Mouse (Mus musculus) left cerebral cortex, adult 8-10 months (tissue): ENCODE results near the gene Slc16a14. TPM values are rescaled to one million over a fixed set of nuclear protein-coding genes. Genes with fewer than 3 reads are reported as not detected.

Experiments used
- DNase-seq, 2 experiments: peaks; one replicate each; pipeline ENCODE4 v3.0.0; 2022; ENCODE audit warnings: low spot score in 2 of 2
- total RNA-seq, 4 experiments: library from RNA; stranded (reverse); gene quantifications; 2 replicates each; pipeline ENCODE4 v1.2.4; 2022

Slc16a14 gene
- total RNA-seq, 4 experiments from 2014 or later = 10.3 to 15.1 (median 13.1) TPM

DNA sequence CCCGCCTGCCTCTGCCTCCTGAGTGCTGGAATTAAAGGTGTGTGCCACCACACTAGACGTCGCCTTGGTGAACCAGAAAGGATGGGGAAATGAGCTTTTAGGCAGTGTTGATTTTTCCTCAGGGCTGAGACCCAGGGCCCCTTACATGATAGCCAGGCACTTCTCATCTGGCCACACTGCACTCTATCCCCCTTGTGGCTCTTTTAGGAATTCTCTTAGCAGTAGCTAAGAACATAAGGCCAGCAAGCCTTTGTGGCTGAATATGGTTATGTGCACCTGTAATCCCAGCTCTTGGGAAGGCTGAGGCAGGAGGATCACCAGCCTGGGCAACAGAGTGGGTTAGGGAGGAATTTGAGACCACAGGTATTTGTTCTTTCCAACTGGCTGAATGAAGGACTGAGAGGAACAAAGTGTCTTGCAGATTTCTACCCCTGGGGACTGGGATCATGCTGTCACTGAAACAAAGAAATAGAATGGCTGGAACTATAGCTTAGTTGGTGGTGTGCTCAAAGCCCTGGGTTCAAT is 68.2 kb downstream of the Slc16a14 start:
- no peak for DNase-seq

GRCm38 (mm10) chr1:84866231-84866630 is 68.7 kb downstream of the Slc16a14 start:
- no peak for DNase-seq

DNA sequence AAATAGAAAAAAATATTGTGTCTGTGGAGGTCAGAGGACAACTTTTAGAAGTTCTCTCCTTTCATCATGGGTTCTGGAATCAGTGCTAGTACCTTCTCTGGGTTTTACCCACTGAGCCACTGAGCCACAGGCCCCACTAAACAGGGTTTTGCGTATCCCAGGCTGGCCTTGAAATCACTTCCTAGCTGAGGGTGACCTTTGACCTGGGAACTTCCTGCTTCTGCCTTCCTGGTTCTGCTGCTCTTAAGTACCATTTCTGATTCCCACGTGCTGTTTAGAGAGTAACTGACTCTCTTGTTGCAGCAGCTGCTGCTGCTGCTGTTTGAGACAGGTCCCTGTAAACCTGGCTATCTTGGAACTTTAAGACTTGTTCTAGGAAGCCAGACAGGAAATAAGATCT is 70.3 kb downstream of the Slc16a14 start:
- DNase-seq = no peak

- no peak for DNase-seq
Measured at GRCm38 (mm10) chr1:84861255-84861630, 73.7 kb downstream of the Slc16a14 start.

DNA sequence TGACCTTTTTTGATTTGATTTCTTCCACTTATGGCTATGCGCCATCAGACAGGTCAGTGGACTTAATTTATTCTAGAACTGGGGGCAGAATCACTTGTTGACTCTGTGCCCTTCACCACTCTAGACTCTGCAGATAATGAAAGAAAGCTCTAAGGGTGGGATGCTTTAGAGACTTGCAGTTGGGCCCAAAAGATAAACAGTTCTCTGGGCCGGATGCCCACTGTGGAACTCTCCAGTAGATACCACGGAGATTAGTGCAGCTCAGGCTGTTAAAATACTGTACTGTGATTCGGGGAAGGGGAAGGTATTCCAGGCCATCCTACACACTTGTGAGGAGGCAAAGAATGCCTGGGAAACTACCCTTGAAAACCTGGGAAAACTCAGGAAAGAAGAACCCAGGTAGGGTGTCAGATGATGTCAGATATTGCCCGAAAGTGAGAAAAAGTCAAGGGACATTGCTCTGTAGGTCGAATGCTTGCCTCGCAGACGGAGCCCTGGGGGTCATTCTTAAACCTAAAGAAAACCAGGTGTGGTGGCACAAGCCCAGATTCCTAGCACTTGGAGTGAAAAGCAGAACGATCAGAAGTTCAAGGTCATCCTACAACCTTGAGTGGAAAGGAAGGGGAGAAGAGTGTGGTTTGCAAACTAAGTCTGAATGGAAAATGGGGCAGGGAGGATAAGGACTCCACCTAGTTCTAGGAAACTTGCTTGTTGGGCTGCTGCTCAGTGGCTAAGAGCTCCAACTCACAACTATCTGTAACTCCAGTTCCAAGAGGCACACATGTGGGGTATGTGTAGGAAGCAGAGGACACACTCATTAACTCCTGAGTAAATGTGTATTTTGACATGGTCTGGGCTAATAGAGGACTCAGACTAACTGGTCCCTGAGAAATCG is 74.3 kb downstream of the Slc16a14 start:
- no peak for DNase-seq

DNA sequence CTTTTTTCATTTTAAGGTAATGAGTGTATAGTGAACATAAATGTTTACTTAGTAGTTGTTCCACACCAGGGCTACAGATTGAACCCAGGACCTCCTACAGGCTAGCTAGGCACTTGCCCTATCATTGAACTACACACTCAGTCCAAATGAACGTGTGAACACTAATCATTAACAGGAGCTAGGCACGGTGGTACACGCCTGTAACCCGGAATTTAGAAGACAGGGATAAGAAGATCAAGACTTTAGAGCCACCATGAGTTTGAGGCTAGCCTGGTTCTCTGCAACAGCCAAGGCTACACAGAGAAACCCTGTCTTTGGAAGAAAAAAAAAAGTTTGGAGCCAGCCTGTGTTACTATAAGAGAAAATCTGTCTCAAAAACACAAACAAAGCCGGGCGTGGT is 75.3 kb downstream of the Slc16a14 start:
- DNase-seq = no peak

Other genes starting within 250 kb of the Slc16a14 start
- gene Dner, start 238.9 kb downstream of the Slc16a14 start, total RNA-seq = 100 to 1,000 TPM; 129 to 148 (median 141) TPM
- 1 to 10 TPM; 3.0 to 4.6 (median 3.8) TPM for gene Fbxo36, start 95.3 kb downstream of the Slc16a14 start, total RNA-seq
- gene Trip12, start 94.6 kb downstream of the Slc16a14 start, total RNA-seq = 100 to 1,000 TPM; 177 to 244 (median 207) TPM
- not detected for gene Gm10553, start 165.0 kb upstream of the Slc16a14 start, total RNA-seq
- 1 to 10 TPM in 1 of 4 experiments, under 1 TPM in 1, not detected in 2; 0.23 to 1.1 TPM for gene A530032D15Rik, start 174.7 kb upstream of the Slc16a14 start, total RNA-seq